Mouse (Mus musculus): ENCODE measurements around the gene Dpf2. TPM values are rescaled to one million over a fixed set of nuclear protein-coding genes. Genes with fewer than 3 reads are reported as not detected.

The Dpf2 gene
- polyA plus RNA-seq, 1 experiment from 2014 or later, result 162 TPM

DNA sequence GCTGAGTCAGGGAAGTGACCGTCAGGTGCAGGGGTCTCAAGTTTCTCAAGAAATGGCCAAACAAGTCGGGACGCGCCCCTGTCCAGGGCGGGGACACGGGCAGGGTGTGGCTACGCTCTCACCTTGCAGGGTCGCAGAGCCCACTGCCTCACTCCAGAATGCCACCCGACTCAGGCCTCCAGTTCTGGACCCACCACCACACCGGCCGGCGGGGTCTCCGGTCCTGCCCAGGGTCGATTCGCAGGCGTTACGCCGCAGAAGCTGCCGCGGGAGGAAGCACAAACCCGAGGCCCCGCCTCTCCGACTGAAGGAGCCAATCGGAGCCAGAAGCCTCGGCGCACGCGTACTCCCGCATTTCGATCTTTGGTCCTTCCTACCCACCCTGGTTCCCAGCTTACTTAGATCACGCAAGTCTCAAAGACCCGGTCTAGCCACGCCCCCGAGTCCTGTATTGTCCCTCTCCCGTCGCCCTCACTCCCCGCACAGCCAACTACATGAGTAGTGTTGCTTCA, 37.8 kb downstream of the Dpf2 start, which contains the start of gene Frmd8:
Gene Frmd8, minus strand, starts transcription at position 306 of the 512 bp plus-strand sequence.
- H3K4me3 ChIP-seq (ENCODE audit: low read depth, low read length), result peak within 1 kb of the TSS; percentile 66
- peaks cover 22% of the 10 kb centered on the region for H3K36me3 ChIP-seq (ENCODE audit: insufficient read depth)
- peak within 1 kb of the TSS; percentile 71 for H3K27ac ChIP-seq (ENCODE audit: low read depth)
- H3K9me3 ChIP-seq (ENCODE audit: low read depth, low read length), result no peaks in the 10 kb centered on the region
- DNase-seq (peak; percentile 98), ATAC-seq (ENCODE audit: insufficient read depth) (peak; percentile 77)
- WGBS, result under 1% methylated on average over 37 of the region's 37 CpGs
- H3K27me3 ChIP-seq (ENCODE audit: insufficient read depth, low read length), result no peaks in the 10 kb centered on the region
- H3K4me2 ChIP-seq, result peak within 1 kb of the TSS; percentile 80
- H3K9ac ChIP-seq, result peak within 1 kb of the TSS; percentile 62
- TF ChIP-seq CTCF (IDR thresholded peaks at IDR 0.05; ENCODE audit: low read depth), result no peak
- peaks cover 21% of the 10 kb centered on the region for H3K4me1 ChIP-seq (ENCODE audit: insufficient read depth)

- 10% methylated on average over 13 of the region's 13 CpGs for WGBS
- H3K36me3 ChIP-seq (ENCODE audit: insufficient read depth), result peaks cover 28% of the 10 kb centered on the region
- DNase-seq, result no peak
- H3K27ac ChIP-seq (ENCODE audit: low read depth), result 0 out of 2 replicates have a peak overlapping the region, but pooled peaks have one; percentile 9
- no peak for ATAC-seq (ENCODE audit: insufficient read depth)
- H3K4me2 ChIP-seq, result peak overlapping the region; percentile 80
- H3K9ac ChIP-seq, result peak overlapping the region; percentile 62
- no peaks in the 10 kb centered on the region for H3K27me3 ChIP-seq (ENCODE audit: insufficient read depth, low read length)
- H3K4me1 ChIP-seq (ENCODE audit: insufficient read depth), result peaks cover 21% of the 10 kb centered on the region
- TF ChIP-seq CTCF (IDR thresholded peaks at IDR 0.05; ENCODE audit: low read depth), result no peak
- H3K4me3 ChIP-seq (ENCODE audit: low read depth, low read length), result peak overlapping the region; percentile 66
- H3K9me3 ChIP-seq (ENCODE audit: low read depth, low read length), result no peaks in the 10 kb centered on the region
Observed at GRCm38 (mm10) chr19:5874391-5874968, 38.3 kb downstream of the Dpf2 start.

DNA sequence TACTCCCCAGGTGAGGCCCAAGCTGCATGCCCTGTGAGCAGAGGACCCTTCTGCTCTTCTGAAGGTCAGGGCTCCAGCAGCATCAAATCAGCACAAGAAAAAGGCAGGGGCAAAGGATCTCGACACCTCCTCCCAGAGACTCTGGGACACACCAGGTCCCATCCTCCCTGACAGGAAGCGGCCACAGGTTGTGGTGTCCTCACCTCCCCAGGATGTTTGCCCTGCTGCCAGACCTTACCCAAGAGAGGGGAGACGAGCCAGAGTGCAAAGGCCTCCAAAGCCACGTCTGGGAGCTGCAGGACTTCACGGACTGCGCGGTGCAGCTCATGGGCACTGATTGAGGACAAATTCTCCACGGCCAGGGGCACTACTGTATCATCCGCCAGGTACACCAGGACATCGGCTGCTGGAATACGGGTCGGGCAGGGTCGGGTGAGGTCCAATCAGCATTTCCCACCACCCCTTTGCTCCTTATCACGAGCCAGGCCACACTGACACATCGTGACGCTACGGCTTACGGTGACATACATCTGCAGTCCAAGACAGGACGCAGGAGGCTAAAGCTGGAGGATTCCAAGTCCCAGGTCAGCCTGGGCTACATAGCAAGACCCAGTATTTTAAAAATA, 39.8 kb downstream of the Dpf2 start:
- DNase-seq, result no peak
- Histone ChIP-seq H3K4me3 (ENCODE audit: low read depth, low read length) (no peak overlapping the region), H3K9ac (0 out of 2 replicates have a peak overlapping the region, but pooled peaks have one; percentile 62), H3K9me3 (ENCODE audit: low read depth, low read length) (no peaks in the 10 kb centered on the region), H3K36me3 (ENCODE audit: insufficient read depth) (peaks cover 42% of the 10 kb centered on the region), H3K4me1 (ENCODE audit: insufficient read depth) (peaks cover 21% of the 10 kb centered on the region), H3K4me2 (peak overlapping the region; percentile 80), H3K27me3 (ENCODE audit: insufficient read depth, low read length) (no peaks in the 10 kb centered on the region), H3K27ac (ENCODE audit: low read depth) (no peak overlapping the region)
- no peak for ATAC-seq (ENCODE audit: insufficient read depth)
- 77% methylated on average over 19 of the region's 19 CpGs for WGBS
- no peak for TF ChIP-seq CTCF (IDR thresholded peaks at IDR 0.05; ENCODE audit: low read depth)

GRCm38 (mm10) chr19:5872528-5872927, 40.3 kb downstream of the Dpf2 start:
- WGBS, result 78% methylated on average over 4 of the region's 4 CpGs
- Histone ChIP-seq H3K9me3 (ENCODE audit: low read depth, low read length) (no peaks in the 10 kb centered on the region), H3K27me3 (ENCODE audit: insufficient read depth, low read length) (no peaks in the 10 kb centered on the region), H3K4me2 (no peak overlapping the region), H3K9ac (no peak overlapping the region), H3K4me3 (ENCODE audit: low read depth, low read length) (no peak overlapping the region), H3K27ac (ENCODE audit: low read depth) (no peak overlapping the region), H3K4me1 (ENCODE audit: insufficient read depth) (peaks cover 21% of the 10 kb centered on the region), H3K36me3 (ENCODE audit: insufficient read depth) (peaks cover 47% of the 10 kb centered on the region)
- DNase-seq (no peak), ATAC-seq (ENCODE audit: insufficient read depth) (no peak)
- no peak for TF ChIP-seq CTCF (IDR thresholded peaks at IDR 0.05; ENCODE audit: low read depth)

DNA sequence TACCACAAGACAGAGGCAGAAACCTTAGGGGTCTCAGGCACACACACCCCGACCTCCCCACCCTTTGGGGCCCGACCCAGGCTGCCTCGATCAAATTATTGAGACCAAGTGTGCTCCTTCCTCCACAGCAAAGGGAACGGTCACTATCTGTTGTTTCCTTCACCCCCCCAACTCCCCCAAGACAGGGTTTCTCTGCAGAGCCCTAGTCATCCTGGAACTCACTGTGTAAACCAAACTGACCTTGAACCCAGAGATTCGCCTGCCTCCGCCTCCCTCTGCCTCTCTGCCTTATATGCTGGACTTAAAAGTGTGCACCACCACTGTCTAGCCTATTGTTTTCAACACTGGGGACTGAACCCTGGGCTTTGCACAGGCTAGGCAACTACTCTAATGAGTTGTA, 41.1 kb downstream of the Dpf2 start:
- peak overlapping the region; percentile 89 for H3K27ac ChIP-seq (ENCODE audit: low read depth)
- DNase-seq (peak; percentile 52), ATAC-seq (ENCODE audit: insufficient read depth) (no peak)
- H3K36me3 ChIP-seq (ENCODE audit: insufficient read depth), result peaks cover 55% of the 10 kb centered on the region
- peak overlapping the region; percentile 50 for H3K4me2 ChIP-seq
- peak overlapping the region; percentile 52 for H3K9ac ChIP-seq
- 21% methylated on average over 6 of the region's 6 CpGs for WGBS
- H3K27me3 ChIP-seq (ENCODE audit: insufficient read depth, low read length), result no peaks in the 10 kb centered on the region
- no peaks in the 10 kb centered on the region for H3K9me3 ChIP-seq (ENCODE audit: low read depth, low read length)
- TF ChIP-seq CTCF (IDR thresholded peaks at IDR 0.05; ENCODE audit: low read depth), result no peak
- H3K4me1 ChIP-seq (ENCODE audit: insufficient read depth), result peaks cover 21% of the 10 kb centered on the region
- H3K4me3 ChIP-seq (ENCODE audit: low read depth, low read length), result peak overlapping the region; percentile 11; the same call in 1 of the 2 replicates

DNA sequence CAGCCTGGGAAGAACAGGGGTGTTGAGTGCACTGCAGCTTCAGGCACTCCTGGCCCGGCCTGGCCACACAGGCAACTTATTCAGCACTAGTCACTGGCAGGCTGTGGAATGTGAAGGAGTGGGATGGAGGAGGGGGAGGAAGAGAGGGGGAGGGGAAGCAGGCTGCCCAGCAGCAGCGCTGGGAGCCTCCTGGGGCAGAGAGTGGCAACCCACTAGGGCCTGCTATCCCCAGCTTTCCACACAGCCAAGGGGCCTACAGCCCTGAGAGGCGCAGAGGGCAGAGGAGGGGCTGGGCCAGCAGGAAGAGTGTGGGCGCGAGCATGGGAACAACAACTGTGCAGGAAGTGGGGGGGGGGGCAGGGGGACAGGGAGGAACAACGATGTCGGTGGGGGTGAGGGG, 41.5 kb downstream of the Dpf2 start:
- peaks cover 59% of the 10 kb centered on the region for H3K36me3 ChIP-seq (ENCODE audit: insufficient read depth)
- 0% methylated on average over 6 of the region's 7 CpGs for WGBS
- peak; percentile 78 for ATAC-seq (ENCODE audit: insufficient read depth)
- peaks cover 21% of the 10 kb centered on the region for H3K4me1 ChIP-seq (ENCODE audit: insufficient read depth)
- no peak for TF ChIP-seq CTCF (IDR thresholded peaks at IDR 0.05; ENCODE audit: low read depth)
- H3K4me2 ChIP-seq, result peak overlapping the region; percentile 50
- H3K4me3 ChIP-seq (ENCODE audit: low read depth, low read length), result peak overlapping the region; percentile 11; the same call in 1 of the 2 replicates
- DNase-seq, result peak; percentile 82
- H3K27me3 ChIP-seq (ENCODE audit: insufficient read depth, low read length), result no peaks in the 10 kb centered on the region
- H3K9ac ChIP-seq, result peak overlapping the region; percentile 52
- H3K27ac ChIP-seq (ENCODE audit: low read depth), result peak overlapping the region; percentile 89
- no peaks in the 10 kb centered on the region for H3K9me3 ChIP-seq (ENCODE audit: low read depth, low read length)

GRCm38 (mm10) chr19:5868096-5868495, 44.7 kb downstream of the Dpf2 start:
- peaks cover 8% of the 10 kb centered on the region for H3K4me1 ChIP-seq (ENCODE audit: insufficient read depth)
- DNase-seq (no peak), ATAC-seq (ENCODE audit: insufficient read depth) (no peak)
- no peak overlapping the region for H3K27ac ChIP-seq (ENCODE audit: low read depth)
- H3K9ac ChIP-seq, result no peak overlapping the region
- H3K36me3 ChIP-seq (ENCODE audit: insufficient read depth), result peaks cover 84% of the 10 kb centered on the region
- H3K9me3 ChIP-seq (ENCODE audit: low read depth, low read length), result no peaks in the 10 kb centered on the region
- H3K4me2 ChIP-seq, result no peak overlapping the region
- no peaks in the 10 kb centered on the region for H3K27me3 ChIP-seq (ENCODE audit: insufficient read depth, low read length)
- WGBS, result 75% methylated on average over 6 of the region's 6 CpGs
- no peak for TF ChIP-seq CTCF (IDR thresholded peaks at IDR 0.05; ENCODE audit: low read depth)
- no peak overlapping the region for H3K4me3 ChIP-seq (ENCODE audit: low read depth, low read length)
